Mouse (Mus musculus) midbrain, postnatal 0 days (tissue): ENCODE results near the gene Hdac1. TPM values are rescaled to one million over a fixed set of nuclear protein-coding genes. Genes with fewer than 3 reads are reported as not detected.
"Not testable (repeated sequence)": the region's sequence is repeated elsewhere in the genome, so short reads cannot be mapped to it uniquely, and the experiment has no call there.

Experiments
- ATAC-seq: fragments of 200-750 bp; cut with Nextera tagmentation; 2 replicates; pipeline ENCODE4 v1.8.0; 2017; ENCODE audit warnings: moderate number of reproducible peaks, mild to moderate bottlenecking, moderate TSS enrichment, moderate library complexity; ENCODE audit not compliant: low FRiP score
- DNase-seq: peaks from one replicate; pipeline ENCODE4 v3.0.0-alpha.2; 2015; ENCODE audit warnings: low spot score
- H3K27ac ChIP-seq: fragments of 300-500 bp; sonication (generic); 2 replicates; pipeline ENCODE4 v1.5.1; 2014; ENCODE audit warnings: low read depth, mild to moderate bottlenecking, low read length, mixed read lengths
- H3K27me3 ChIP-seq: fragments of 300-500 bp; sonication (generic); 2 replicates; pipeline ENCODE4 v1.6.1; 2014; ENCODE audit warnings: low read length, control low read depth, mixed read lengths; ENCODE audit not compliant: insufficient read depth
- H3K36me3 ChIP-seq: fragments of 300-500 bp; sonication (generic); 2 replicates; pipeline ENCODE4 v1.6.1; 2014; ENCODE audit warnings: low read length, control low read depth, mixed read lengths; ENCODE audit not compliant: insufficient read depth
- H3K4me1 ChIP-seq: fragments of 300-500 bp; sonication (generic); 2 replicates; pipeline ENCODE4 v1.6.1; 2014; ENCODE audit warnings: mild to moderate bottlenecking, control low read depth, antibody characterized with exemption, low read length, mixed read lengths; ENCODE audit not compliant: insufficient read depth
- H3K4me2 ChIP-seq: fragments of 300-500 bp; sonication (generic); 2 replicates; pipeline ENCODE4 v1.6.1; 2014; ENCODE audit warnings: low read depth, mild to moderate bottlenecking, low read length, mixed read lengths; ENCODE audit not compliant: poor library complexity, severe bottlenecking
- H3K4me3 ChIP-seq: fragments of 300-500 bp; sonication (generic); 2 replicates; pipeline ENCODE4 v1.5.1; 2014; ENCODE audit warnings: low read depth, mild to moderate bottlenecking, low read length, moderate library complexity
- H3K9ac ChIP-seq: fragments of 300-500 bp; sonication (generic); replicated peaks from 2 replicates; pipeline ENCODE4 v1.6.1; 2014; ENCODE audit warnings: mild to moderate bottlenecking, low read length, moderate library complexity, mixed read lengths; ENCODE audit not compliant: poor library complexity, severe bottlenecking
- H3K9me3 ChIP-seq: fragments of 300-500 bp; sonication (generic); 2 replicates; pipeline ENCODE4 v1.6.1; 2016; ENCODE audit warnings: low read length, control low read depth
- CTCF ChIP-seq: IDR thresholded peaks from 2 replicates; pipeline ENCODE4 v1.5.1; 2016; ENCODE audit warnings: antibody characterized with exemption, mild to moderate bottlenecking
- WGBS: fragments of 180-500 bp; shearing (Covaris S2); extraction: QIAGEN DNeasy Blood & Tissue Kit; methylation state at CpG from one replicate; pipeline ENCODE4 v1.1.7; 2014; 5-methylcytosine and 5-hydroxymethylcytosine counted together
- polyA plus RNA-seq: library from polyadenylated mRNA; unstranded; fragments of >200 nt; fragmentation: Nextera tagmentation; extraction: Ambion mirVana; gene quantifications from 2 replicates; pipeline ENCODE4 v1.2.1, GENCODE M21; 2015
- total RNA-seq: library from RNA; depleted of rRNA; stranded (reverse); fragments of >200 nt; gene quantifications from 2 replicates; pipeline ENCODE4 v1.2.3, GENCODE M21; 2014

The Hdac1 gene
- total and polyA plus RNA-seq, 2 experiments from 2014 or later: 28.3 to 48.4 TPM

- Histone ChIP-seq H3K4me3 (no peak overlapping the region), H3K4me1 (peaks cover 6% of the 10 kb centered on the region), H3K27ac (no peak overlapping the region), H3K9me3 (no peaks in the 10 kb centered on the region), H3K27me3 (no peaks in the 10 kb centered on the region), H3K9ac (no peak overlapping the region), H3K4me2 (no peak overlapping the region), H3K36me3 (no peaks in the 10 kb centered on the region)
- DNase-seq (no peak), ATAC-seq (no peak)
- TF ChIP-seq CTCF: no peak
- WGBS: 77% methylated on average over 4 of the region's 4 CpGs
These were observed 1.6 kb upstream of the Hdac1 start for GRCm38 (mm10) chr4:129544106-129544505.

GRCm38 (mm10) chr4:129541868-129542591 is 483 bp downstream of the Hdac1 start:
- no peak for DNase-seq

GRCm38 (mm10) chr4:129540012-129540411 is 2.5 kb downstream of the Hdac1 start:
- no peaks in the 10 kb centered on the region for H3K36me3 ChIP-seq
- no peak for DNase-seq
- no peaks in the 10 kb centered on the region for H3K27me3 ChIP-seq
- no peak overlapping the region for H3K4me2 ChIP-seq
- H3K9me3 ChIP-seq: no peaks in the 10 kb centered on the region
- no peak overlapping the region for H3K4me3 ChIP-seq
- WGBS: 92% methylated on average over 6 of the region's 6 CpGs
- TF ChIP-seq CTCF: peak; percentile 39; the same call in 1 of the 2 replicates
- H3K4me1 ChIP-seq: peaks cover 6% of the 10 kb centered on the region
- no peak overlapping the region for H3K9ac ChIP-seq
- ATAC-seq: no peak
- no peak overlapping the region for H3K27ac ChIP-seq

More at GRCm38 (mm10) chr4:129541868-129542591, 483 bp downstream of the Hdac1 start:
- Histone ChIP-seq H3K36me3 (no peaks in the 10 kb centered on the region), H3K9ac (peak overlapping the region; percentile 70), H3K4me2 (peak overlapping the region; percentile 75), H3K4me3 (peak overlapping the region; percentile 73), H3K27ac (peak overlapping the region; percentile 62), H3K9me3 (no peaks in the 10 kb centered on the region), H3K4me1 (peaks cover 6% of the 10 kb centered on the region), H3K27me3 (no peaks in the 10 kb centered on the region)
- TF ChIP-seq CTCF: peak; percentile 41; the same call in 1 of the 2 replicates
- WGBS: under 1% methylated on average over 30 of the region's 30 CpGs
- no peak for ATAC-seq

- H3K27me3 ChIP-seq, H3K4me3 ChIP-seq, H3K27ac ChIP-seq, ATAC-seq, H3K4me1 ChIP-seq, DNase-seq, H3K9ac ChIP-seq, H3K4me2 ChIP-seq, H3K9me3 ChIP-seq: not testable (repeated sequence)
- 94% methylated on average over 5 of the region's 6 CpGs for WGBS
- peaks cover 32% of the 10 kb centered on the region for H3K36me3 ChIP-seq
These were observed 13.6 kb downstream of the Hdac1 start for GRCm38 (mm10) chr4:129528901-129529300.

GRCm38 (mm10) chr4:129525889-129526288 is 16.6 kb downstream of the Hdac1 start:
- peaks cover 49% of the 10 kb centered on the region for H3K36me3 ChIP-seq
- H3K27me3 ChIP-seq: no peaks in the 10 kb centered on the region
- no peak for ATAC-seq
- DNase-seq: no peak
- WGBS: 80% methylated on average over 3 of the region's 3 CpGs
- H3K4me3 ChIP-seq: no peak overlapping the region
- H3K27ac ChIP-seq: no peak overlapping the region
- no peaks in the 10 kb centered on the region for H3K9me3 ChIP-seq
- no peak for TF ChIP-seq CTCF
- H3K4me2 ChIP-seq: no peak overlapping the region
- no peaks in the 10 kb centered on the region for H3K4me1 ChIP-seq
- H3K9ac ChIP-seq: no peak overlapping the region

GRCm38 (mm10) chr4:129525338-129525737 is 17.2 kb downstream of the Hdac1 start:
- Histone ChIP-seq H3K4me2 (no peak overlapping the region), H3K4me3 (no peak overlapping the region), H3K36me3 (peaks cover 44% of the 10 kb centered on the region), H3K9ac (no peak overlapping the region), H3K27me3 (no peaks in the 10 kb centered on the region), H3K4me1 (no peaks in the 10 kb centered on the region), H3K27ac (no peak overlapping the region), H3K9me3 (no peaks in the 10 kb centered on the region)
- 90% methylated on average over 5 of the region's 5 CpGs for WGBS
- no peak for ATAC-seq
- TF ChIP-seq CTCF: no peak
- DNase-seq: no peak
